Mouse (Mus musculus) limb, embryonic 12.5 days (tissue): ENCODE measurements around the gene Ar. TPM values are rescaled to one million over a fixed set of nuclear protein-coding genes. Genes with fewer than 3 reads are reported as not detected.

Source experiments
- ATAC-seq: fragments of 200-750 bp; cut with Nextera tagmentation; 2 replicates; pipeline ENCODE4 v1.8.0; 2017; ENCODE audit warnings: low read depth, moderate TSS enrichment; ENCODE audit not compliant: insufficient number of reproducible peaks, insufficient read depth, low FRiP score, low TSS enrichment
- H3K27ac ChIP-seq: fragments of 300-500 bp; sonication (generic); 2 replicates; pipeline ENCODE4 v1.5.1; 2016; ENCODE audit warnings: mild to moderate bottlenecking, moderate library complexity
- H3K27me3 ChIP-seq: fragments of 300-500 bp; sonication (generic); 2 replicates; pipeline ENCODE4 v1.6.1; 2016; ENCODE audit warnings: mild to moderate bottlenecking, moderate library complexity
- H3K36me3 ChIP-seq: fragments of 300-500 bp; sonication (generic); 2 replicates; pipeline ENCODE4 v1.6.1; 2016; ENCODE audit warnings: mild to moderate bottlenecking, moderate library complexity
- H3K4me1 ChIP-seq: fragments of 300-500 bp; sonication (generic); replicated peaks from 2 replicates; pipeline ENCODE4 v1.6.1; 2016
- H3K4me2 ChIP-seq: fragments of 300-500 bp; sonication (generic); 2 replicates; pipeline ENCODE4 v1.6.1; 2016; ENCODE audit warnings: mild to moderate bottlenecking, moderate library complexity
- H3K4me3 ChIP-seq: fragments of 300-500 bp; sonication (generic); replicated peaks from 2 replicates; pipeline ENCODE4 v1.5.1; 2016; ENCODE audit warnings: mild to moderate bottlenecking
- H3K9ac ChIP-seq: fragments of 300-500 bp; sonication (generic); replicated peaks from 2 replicates; pipeline ENCODE4 v1.6.1; 2016; ENCODE audit warnings: mild to moderate bottlenecking, moderate library complexity
- H3K9me3 ChIP-seq: fragments of 300-500 bp; sonication (generic); 2 replicates; pipeline ENCODE4 v1.6.1; 2016; ENCODE audit warnings: mild to moderate bottlenecking, moderate library complexity
- WGBS: fragments of 180-500 bp; shearing (Covaris S2); methylation state at CpG from one replicate; pipeline ENCODE4 v1.1.7; 2016; 5-methylcytosine and 5-hydroxymethylcytosine counted together
- polyA plus RNA-seq: library from polyadenylated mRNA; unstranded; fragments of >200 nt; fragmentation: Nextera tagmentation; extraction: Ambion mirVana; gene quantifications from 2 replicates; pipeline ENCODE4 v1.2.1, GENCODE M21; 2016

Gene Ar
- 0.09 and 0.13 TPM in 2 replicates for polyA plus RNA-seq

- 14% methylated on average over 27 of the region's 27 CpGs for WGBS
- H3K36me3 ChIP-seq = no peaks in the 10 kb centered on the region
- no peaks in the 10 kb centered on the region for H3K4me1 ChIP-seq
- peaks cover 48% of the 10 kb centered on the region for H3K27me3 ChIP-seq
- H3K4me3 ChIP-seq = peak within 1 kb of the TSS; percentile 34
- peak within 1 kb of the TSS; percentile 60 for H3K4me2 ChIP-seq
- ATAC-seq = peak; percentile 56; the same call in 1 of the 2 replicates
- H3K9ac ChIP-seq = no peak within 1 kb of the TSS
- no peaks in the 10 kb centered on the region for H3K9me3 ChIP-seq
- no peak within 1 kb of the TSS for H3K27ac ChIP-seq
Observed at GRCm38 (mm10) chrX:98148531-98149342, at the start of gene Ar. Gene Ar, plus strand, starts transcription at chrX:98148769.

DNA sequence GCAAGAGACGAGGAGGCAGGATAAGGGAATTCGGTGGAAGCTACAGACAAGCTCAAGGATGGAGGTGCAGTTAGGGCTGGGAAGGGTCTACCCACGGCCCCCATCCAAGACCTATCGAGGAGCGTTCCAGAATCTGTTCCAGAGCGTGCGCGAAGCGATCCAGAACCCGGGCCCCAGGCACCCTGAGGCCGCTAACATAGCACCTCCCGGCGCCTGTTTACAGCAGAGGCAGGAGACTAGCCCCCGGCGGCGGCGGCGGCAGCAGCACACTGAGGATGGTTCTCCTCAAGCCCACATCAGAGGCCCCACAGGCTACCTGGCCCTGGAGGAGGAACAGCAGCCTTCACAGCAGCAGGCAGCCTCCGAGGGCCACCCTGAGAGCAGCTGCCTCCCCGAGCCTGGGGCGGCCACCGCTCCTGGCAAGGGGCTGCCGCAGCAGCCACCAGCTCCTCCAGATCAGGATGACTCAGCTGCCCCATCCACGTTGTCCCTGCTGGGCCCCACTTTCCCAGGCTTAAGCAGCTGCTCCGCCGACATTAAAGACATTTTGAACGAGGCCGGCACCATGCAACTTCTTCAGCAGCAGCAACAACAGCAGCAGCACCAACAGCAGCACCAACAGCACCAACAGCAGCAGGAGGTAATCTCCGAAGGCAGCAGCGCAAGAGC is 1.3 kb downstream of the Ar start:
- Histone ChIP-seq H3K27me3 (peaks cover 48% of the 10 kb centered on the region), H3K4me2 (peak overlapping the region; percentile 60), H3K9ac (no peak overlapping the region), H3K36me3 (no peaks in the 10 kb centered on the region), H3K4me1 (no peaks in the 10 kb centered on the region), H3K9me3 (no peaks in the 10 kb centered on the region), H3K4me3 (peak overlapping the region; percentile 33), H3K27ac (no peak overlapping the region)
- ATAC-seq = no peak; the same call in 1 of the 2 replicates
- 10% methylated on average over 21 of the region's 30 CpGs for WGBS

- no peak overlapping the region for H3K9ac ChIP-seq
- ATAC-seq = 0 out of 2 replicates have a peak, but pooled peaks have one; percentile 20
- no peaks in the 10 kb centered on the region for H3K4me1 ChIP-seq
- H3K9me3 ChIP-seq = no peaks in the 10 kb centered on the region
- H3K27ac ChIP-seq = no peak overlapping the region
- 17% methylated on average over 33 of the region's 33 CpGs for WGBS
- H3K4me3 ChIP-seq = peak overlapping the region; percentile 33
- H3K4me2 ChIP-seq = peak overlapping the region; percentile 60
- no peaks in the 10 kb centered on the region for H3K36me3 ChIP-seq
- peaks cover 48% of the 10 kb centered on the region for H3K27me3 ChIP-seq
Observed at GRCm38 (mm10) chrX:98150393-98151119, 2.0 kb downstream of the Ar start.

DNA sequence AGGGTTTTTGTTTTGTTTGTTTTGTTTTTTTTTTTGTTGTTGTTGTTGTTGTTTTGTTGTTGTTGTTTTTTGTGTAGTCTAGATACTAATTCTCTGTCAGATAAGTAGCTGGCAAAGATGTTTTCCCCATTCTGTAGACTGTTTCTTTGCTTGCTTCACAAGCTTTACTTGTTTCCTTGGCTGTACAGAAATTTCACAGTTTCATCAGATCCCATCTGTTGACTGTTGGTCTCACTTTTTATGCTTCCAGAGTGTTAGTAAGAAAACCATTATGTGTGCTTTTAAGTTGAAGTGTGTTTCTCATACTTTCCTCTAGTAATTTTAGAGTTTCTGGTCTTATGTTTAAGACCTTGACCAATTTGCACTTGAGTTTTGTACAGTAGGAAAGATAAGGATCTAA is 41.2 kb downstream of the Ar start:
- Histone ChIP-seq H3K36me3 (no peaks in the 10 kb centered on the region), H3K4me3 (no peak overlapping the region), H3K4me2 (no peak overlapping the region), H3K4me1 (no peaks in the 10 kb centered on the region), H3K9me3 (no peaks in the 10 kb centered on the region), H3K27ac (no peak overlapping the region), H3K27me3 (no peaks in the 10 kb centered on the region), H3K9ac (no peak overlapping the region)
- ATAC-seq = no peak

DNA sequence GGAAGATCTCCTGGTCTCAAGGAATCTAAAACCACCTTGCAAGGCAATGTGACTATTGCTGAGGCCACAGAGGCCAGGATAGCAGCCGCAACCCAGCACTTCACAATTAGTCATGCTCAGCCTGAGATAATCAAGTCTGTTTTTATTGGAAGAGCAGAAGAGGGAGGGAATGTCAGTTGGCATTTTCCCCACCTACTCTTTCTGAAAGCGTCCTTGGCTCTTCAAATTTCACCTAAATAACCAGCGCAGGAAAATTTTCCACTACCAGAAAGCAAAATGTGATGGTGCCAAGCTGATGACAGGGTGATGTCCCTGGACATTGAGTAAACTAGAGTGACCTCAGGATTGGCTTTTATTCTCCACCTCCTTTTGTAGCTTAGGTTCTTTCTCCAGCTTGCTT is 57.2 kb downstream of the Ar start:
- no peaks in the 10 kb centered on the region for H3K36me3 ChIP-seq
- no peaks in the 10 kb centered on the region for H3K4me1 ChIP-seq
- 66% methylated on average over 3 of the region's 3 CpGs for WGBS
- no peak overlapping the region for H3K27ac ChIP-seq
- no peak overlapping the region for H3K4me2 ChIP-seq
- ATAC-seq = no peak
- H3K9me3 ChIP-seq = no peaks in the 10 kb centered on the region
- H3K9ac ChIP-seq = no peak overlapping the region
- no peak overlapping the region for H3K4me3 ChIP-seq
- no peaks in the 10 kb centered on the region for H3K27me3 ChIP-seq

DNA sequence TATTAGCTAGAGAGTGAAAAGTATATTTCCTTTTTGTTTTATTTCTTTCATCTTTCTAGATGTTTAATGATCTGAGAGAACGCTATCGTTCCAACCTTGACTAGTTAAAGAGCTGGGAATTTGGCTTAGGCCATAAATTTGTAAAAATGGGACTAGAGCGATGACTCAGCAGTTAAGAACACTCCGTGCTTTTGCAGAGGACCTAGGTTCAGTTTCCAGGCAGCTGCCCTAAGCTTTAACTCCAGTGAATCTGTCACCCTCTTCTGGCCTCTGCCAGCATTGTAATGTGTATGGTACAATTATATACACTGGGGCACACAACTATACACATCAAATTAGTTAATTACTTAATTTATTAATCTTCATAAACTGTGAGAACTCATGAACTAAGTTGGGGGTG is 58.6 kb downstream of the Ar start:
- H3K9me3 ChIP-seq = no peaks in the 10 kb centered on the region
- no peaks in the 10 kb centered on the region for H3K27me3 ChIP-seq
- H3K4me3 ChIP-seq = no peak overlapping the region
- no peaks in the 10 kb centered on the region for H3K4me1 ChIP-seq
- WGBS = 67% methylated on average over 4 of the region's 4 CpGs
- no peak overlapping the region for H3K9ac ChIP-seq
- ATAC-seq = no peak
- H3K36me3 ChIP-seq = no peaks in the 10 kb centered on the region
- no peak overlapping the region for H3K4me2 ChIP-seq
- H3K27ac ChIP-seq = no peak overlapping the region

GRCm38 (mm10) chrX:98216103-98216502 is 67.5 kb downstream of the Ar start:
- WGBS = 50% methylated on average over 1 of the region's 1 CpGs
- Histone ChIP-seq H3K9me3 (no peaks in the 10 kb centered on the region), H3K9ac (no peak overlapping the region), H3K27me3 (no peaks in the 10 kb centered on the region), H3K4me3 (no peak overlapping the region), H3K4me1 (no peaks in the 10 kb centered on the region), H3K36me3 (no peaks in the 10 kb centered on the region), H3K4me2 (no peak overlapping the region), H3K27ac (no peak overlapping the region)
- no peak for ATAC-seq

GRCm38 (mm10) chrX:98239011-98239410 is 90.4 kb downstream of the Ar start:
- no peak overlapping the region for H3K9ac ChIP-seq
- no peak overlapping the region for H3K4me2 ChIP-seq
- H3K27ac ChIP-seq = no peak overlapping the region
- no peaks in the 10 kb centered on the region for H3K36me3 ChIP-seq
- H3K9me3 ChIP-seq = no peaks in the 10 kb centered on the region
- no peaks in the 10 kb centered on the region for H3K4me1 ChIP-seq
- 83% methylated on average over 4 of the region's 4 CpGs for WGBS
- ATAC-seq = no peak
- no peaks in the 10 kb centered on the region for H3K27me3 ChIP-seq
- H3K4me3 ChIP-seq = no peak overlapping the region

- Histone ChIP-seq H3K4me2 (no peak overlapping the region), H3K27ac (no peak overlapping the region), H3K4me1 (no peaks in the 10 kb centered on the region), H3K4me3 (no peak overlapping the region), H3K9me3 (no peaks in the 10 kb centered on the region), H3K27me3 (no peaks in the 10 kb centered on the region), H3K9ac (no peak overlapping the region), H3K36me3 (no peaks in the 10 kb centered on the region)
- ATAC-seq = no peak
- WGBS = 81% methylated on average over 2 of the region's 2 CpGs
Observed at GRCm38 (mm10) chrX:98245108-98245507, 96.5 kb downstream of the Ar start.

DNA sequence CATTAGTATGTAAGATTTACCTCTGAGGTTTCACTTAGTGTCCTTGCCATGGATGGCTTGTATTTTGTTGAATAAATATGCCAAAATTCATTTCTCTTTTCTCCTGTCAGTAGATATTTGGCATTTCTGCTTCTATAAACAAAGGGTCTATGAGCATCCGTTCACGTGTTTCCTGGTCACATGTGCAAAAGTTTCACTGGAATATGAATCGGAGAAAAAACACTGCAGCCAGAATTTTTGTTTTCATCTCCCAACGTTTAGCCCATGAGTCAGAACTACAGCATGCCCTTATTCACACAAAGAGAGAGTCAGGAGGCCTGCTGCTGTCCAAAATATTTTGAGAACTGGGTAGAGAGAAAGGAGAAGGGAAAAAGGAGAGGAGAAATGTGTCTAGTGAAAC is 99.8 kb downstream of the Ar start:
- no peak overlapping the region for H3K4me3 ChIP-seq
- no peak for ATAC-seq
- no peak overlapping the region for H3K27ac ChIP-seq
- no peaks in the 10 kb centered on the region for H3K36me3 ChIP-seq
- no peaks in the 10 kb centered on the region for H3K4me1 ChIP-seq
- H3K9me3 ChIP-seq = no peaks in the 10 kb centered on the region
- H3K9ac ChIP-seq = no peak overlapping the region
- 88% methylated on average over 4 of the region's 4 CpGs for WGBS
- H3K27me3 ChIP-seq = no peaks in the 10 kb centered on the region
- H3K4me2 ChIP-seq = no peak overlapping the region

- H3K36me3 ChIP-seq = no peaks in the 10 kb centered on the region
- no peak overlapping the region for H3K4me2 ChIP-seq
- no peak overlapping the region for H3K27ac ChIP-seq
- no peaks in the 10 kb centered on the region for H3K4me1 ChIP-seq
- 0 out of 2 replicates have a peak, but pooled peaks cover 3% of the 10 kb centered on the region for H3K27me3 ChIP-seq
- H3K4me3 ChIP-seq = no peak overlapping the region
- H3K9ac ChIP-seq = no peak overlapping the region
- 85% methylated on average over 2 of the region's 2 CpGs for WGBS
- H3K9me3 ChIP-seq = no peaks in the 10 kb centered on the region
- no peak for ATAC-seq
Observed at GRCm38 (mm10) chrX:98259620-98260019, 111.1 kb downstream of the Ar start.
